Mouse (Mus musculus) lung, postnatal 0 days (tissue): ENCODE data around the gene Gm21973.

Experiments used
- CTCF ChIP-seq: IDR thresholded peaks from 2 replicates; pipeline ENCODE4 v1.5.1; 2016; ENCODE audit warnings: antibody characterized with exemption, mild to moderate bottlenecking
- EP300 ChIP-seq: IDR thresholded peaks from 2 replicates; pipeline ENCODE4 v1.6.1; 2016; ENCODE audit warnings: antibody characterized with exemption, mild to moderate bottlenecking, control low read depth

- TF ChIP-seq EP300 (no peak), CTCF (no peak)
Observed at GRCm38 (mm10) chr15:10298058-10298457, 27.1 kb upstream of the Gm21973 start.
